Mouse (Mus musculus) urinary bladder, postnatal 14 days (tissue): ENCODE results near the gene Edrf1.
"Not testable (repeated sequence)": the region's sequence is repeated elsewhere in the genome, so short reads cannot be mapped to it uniquely, and the experiment has no call there.

ENCODE experiments used
- DNase-seq: peaks from one replicate; pipeline ENCODE4 v3.0.0; 2021; ENCODE audit warnings: low spot score

Gene Edrf1

DNA sequence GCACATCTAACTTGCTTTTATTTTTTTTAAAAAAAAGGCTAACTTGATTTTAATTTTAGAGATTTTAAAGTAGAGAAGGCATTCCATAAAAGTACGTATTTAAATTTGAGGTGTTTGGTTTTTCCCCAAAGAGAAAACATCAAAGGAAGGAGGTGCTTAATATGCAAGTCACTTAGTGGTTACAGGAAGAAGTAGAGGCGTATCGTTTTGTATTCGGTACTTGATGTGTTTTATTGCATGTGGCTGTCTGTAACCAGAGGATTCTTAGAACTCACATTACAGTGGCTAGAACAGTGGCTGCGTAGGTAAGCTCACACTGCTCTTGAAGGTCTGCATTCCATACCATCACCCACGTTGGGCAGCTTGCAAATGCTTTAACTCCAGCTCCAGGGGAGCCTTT, 8.4 kb downstream of the Edrf1 start:
- no peak for DNase-seq

DNA sequence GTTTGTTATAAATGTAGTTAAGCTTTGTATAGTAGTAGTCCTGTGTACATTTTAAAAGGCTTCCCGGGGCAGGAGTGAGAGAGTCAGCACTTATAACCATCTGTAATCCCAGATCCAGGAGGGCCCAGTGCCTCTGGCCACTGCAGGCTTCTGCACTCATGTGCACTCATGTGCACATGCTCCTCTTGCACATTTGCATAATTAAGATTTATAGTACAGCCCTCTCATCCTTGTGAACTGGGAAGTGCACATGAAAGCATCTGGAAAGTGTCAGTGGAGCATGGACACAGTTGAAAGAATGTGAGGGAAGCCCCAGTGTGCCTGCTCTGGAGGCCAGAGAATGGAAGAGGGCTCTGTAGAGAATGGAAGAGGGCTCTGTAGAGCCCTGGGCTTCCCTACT, 25.1 kb downstream of the Edrf1 start:
- DNase-seq: no peak

DNA sequence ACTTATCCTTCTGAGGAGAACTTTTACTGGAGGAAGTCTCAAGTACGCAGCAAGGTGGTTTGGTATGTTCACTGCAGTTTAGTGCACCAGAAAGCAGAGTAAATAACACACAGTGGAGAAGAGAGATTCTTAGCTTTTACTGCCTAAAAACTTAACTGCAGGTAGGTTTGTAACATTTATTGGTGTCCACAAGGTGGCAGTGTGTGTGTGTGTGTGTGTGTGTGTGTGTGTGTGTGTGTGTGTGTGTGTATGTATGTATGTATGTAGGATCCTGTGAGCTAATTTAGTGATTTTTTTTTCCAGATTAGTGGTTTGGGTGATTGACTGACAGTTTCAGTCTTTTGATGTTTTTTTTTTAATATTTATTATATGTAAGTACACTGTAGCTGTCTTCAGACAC, 31.7 kb downstream of the Edrf1 start:
- DNase-seq: no peak

DNA sequence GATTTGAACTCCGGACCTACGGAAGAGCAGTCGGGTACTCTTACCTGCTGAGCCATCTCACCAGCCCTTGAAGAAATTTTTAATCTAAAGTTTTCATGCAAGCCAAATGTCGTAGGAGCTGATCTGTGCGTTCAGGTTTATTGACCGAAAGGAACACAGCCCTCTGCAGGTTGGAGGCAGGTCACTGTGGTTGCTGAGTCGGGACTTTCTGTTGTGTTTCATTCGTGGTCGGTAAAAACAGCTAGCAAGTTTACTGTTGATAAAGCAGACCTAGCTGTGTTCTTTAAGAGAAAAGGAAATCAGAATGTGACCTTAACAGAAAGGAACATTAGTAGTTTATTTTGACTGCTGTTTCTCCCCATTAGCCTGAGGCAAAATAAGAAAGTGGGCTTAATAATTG, 32.6 kb downstream of the Edrf1 start:
- no peak for DNase-seq

DNA sequence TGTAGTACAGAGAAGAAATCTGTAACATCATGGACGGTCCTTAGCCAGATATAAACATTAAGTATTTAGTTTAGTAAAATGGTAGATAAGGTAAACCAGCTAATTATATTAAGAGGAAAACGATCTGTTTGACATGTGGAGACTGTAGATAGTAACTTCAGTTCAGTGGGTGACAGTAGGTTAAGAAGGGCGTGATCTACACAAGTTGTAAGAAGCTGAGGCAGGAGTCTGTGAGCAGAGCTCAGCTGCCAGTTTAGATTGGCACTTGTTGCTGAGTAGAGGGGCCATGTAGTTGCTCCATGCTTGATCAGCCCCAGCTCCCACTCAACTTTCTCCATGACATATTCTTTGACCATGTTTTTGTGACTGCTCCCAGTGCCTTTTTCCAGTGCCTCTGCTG, 33.5 kb downstream of the Edrf1 start:
- DNase-seq: no peak

DNA sequence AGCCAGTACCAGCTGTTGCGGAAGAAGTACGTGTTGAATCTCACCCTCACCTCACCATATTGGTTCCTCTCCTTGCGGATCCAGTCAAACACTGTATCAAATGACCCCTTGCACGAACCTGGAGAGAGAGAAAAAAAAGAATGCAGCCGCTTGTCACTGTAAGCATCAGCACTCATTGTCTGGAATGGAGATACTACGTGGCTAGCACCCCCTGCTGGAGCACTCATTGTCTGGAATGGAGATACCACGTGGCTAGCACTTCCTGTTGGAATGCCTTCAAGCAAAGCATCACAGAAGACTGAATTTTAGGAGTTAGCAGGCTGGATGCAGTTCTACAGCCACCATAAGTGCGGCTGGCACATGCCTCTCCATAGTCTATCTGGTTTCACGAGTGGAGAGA, 38.7 kb downstream of the Edrf1 start:
- no peak for DNase-seq

DNA sequence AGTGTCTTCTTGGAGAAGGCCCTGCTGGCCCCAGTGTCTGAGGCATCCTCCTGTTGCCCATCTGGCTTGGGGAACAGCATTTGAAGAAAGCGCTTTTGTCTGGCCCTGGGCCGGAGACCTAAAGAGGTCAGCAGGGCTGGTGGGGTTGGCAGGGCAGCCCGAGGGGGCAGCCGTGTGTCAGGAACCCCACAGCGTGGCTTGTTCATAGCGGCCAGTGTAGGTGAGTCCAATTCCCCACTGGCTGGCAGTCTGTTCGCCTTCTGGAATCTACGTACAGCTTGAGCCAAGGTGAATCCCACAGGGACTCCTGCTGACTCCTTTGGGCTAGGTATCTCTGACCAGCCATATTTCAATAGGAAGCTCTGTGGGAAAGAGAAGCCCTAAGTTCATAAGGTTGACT, 41.4 kb downstream of the Edrf1 start:
- DNase-seq: no peak

DNA sequence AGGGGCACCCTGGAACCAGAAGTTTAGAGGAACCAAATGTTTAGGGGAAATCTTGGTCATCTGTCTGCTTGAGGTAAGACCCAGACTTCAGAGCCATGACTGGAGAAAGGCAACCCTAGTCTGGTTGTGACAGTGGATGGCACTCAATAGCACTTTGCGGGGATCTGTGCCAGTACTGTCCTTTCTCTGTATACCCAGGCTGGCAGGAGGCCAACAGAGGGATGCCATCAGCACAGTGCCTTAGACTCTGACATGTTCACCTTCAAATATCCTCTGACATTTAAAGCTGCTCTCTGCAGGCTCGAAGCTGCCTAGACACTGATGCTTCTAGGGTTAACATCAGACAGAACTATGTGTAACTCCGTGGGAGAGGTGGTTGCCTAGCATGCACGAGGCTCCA, 42.1 kb downstream of the Edrf1 start:
- DNase-seq: no peak

DNA sequence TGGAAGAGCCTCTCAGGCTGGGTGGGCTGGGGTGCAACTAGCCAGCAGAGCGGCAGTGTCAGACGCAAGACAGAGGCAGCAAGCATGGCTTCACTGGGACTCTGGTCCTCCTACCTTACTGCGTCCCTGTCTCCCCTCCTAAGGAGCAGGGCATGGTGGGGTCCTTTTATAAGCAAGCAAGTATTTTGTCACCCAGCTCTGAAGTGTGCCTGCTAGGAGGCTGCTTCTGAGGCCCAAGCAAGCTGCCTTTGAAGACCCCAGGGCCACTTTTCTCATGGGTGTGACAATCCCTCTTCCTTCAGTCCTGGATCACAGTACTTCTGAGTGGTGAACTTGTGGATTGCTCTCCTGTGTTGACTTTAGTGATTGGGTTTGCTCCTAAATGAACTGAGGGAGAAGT, 42.6 kb downstream of the Edrf1 start, which contains the start of gene Mmp21:
Gene Mmp21, minus strand, starts transcription at position 101 of the 400 bp plus-strand sequence.
- no peak for DNase-seq

DNA sequence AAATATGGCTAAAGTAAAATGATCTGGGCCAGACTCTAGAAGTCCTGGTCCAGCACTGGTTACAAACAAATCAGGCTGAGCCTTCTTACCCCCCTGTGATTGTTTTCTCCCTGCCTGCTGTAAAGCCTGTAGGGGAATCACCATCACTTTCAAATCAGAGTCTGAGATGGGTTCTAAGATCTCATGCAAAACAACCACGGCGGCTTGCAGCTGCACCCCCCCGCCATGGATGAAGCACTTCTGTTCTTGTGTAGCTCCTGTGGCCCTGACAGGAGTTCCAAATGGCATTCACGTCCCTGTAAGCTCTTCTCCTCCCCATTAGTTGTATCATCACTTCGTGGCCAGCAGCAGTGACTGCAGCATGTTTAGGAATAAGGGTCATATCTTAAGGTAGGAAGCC, 46.3 kb downstream of the Edrf1 start:
- no peak for DNase-seq

DNA sequence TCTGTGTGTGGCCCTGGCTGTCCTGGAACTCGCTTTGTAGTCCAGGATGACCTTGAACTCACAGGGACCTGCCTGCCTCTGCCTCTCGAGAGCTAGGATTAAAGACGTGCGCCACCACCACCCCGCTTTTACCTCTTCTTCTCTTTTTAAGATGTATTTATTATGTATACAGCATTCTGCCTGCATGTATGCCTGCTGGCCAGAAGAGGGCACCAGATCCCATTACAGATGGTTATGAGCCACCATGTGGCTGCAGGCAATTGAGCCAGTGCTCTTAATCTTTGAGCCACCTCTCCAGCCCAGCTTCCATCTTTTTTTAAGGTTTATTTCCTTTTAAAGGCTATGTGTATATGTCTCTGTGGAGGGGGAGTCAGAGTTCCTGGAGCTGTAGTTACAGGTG, 46.8 kb downstream of the Edrf1 start:
- DNase-seq: no peak

DNA sequence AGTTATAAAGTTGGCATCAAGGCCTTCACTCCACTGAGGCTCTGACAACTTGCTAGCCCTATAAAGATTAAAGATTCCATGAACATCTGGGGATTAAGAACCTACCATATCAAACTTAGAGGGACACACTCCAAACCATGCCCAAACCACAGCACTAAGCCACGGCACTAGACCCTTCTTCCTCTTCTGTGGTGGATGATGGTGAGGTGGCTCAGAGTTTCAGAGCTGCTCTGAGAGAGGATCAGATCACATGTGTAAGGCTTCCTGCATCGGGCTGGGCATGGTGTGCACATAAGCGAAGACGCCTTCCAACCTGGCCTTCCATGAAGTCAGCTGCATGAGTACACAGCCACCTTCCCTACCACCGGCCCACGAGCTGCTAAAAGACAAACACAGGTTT, 47.4 kb downstream of the Edrf1 start:
- DNase-seq: no peak

DNA sequence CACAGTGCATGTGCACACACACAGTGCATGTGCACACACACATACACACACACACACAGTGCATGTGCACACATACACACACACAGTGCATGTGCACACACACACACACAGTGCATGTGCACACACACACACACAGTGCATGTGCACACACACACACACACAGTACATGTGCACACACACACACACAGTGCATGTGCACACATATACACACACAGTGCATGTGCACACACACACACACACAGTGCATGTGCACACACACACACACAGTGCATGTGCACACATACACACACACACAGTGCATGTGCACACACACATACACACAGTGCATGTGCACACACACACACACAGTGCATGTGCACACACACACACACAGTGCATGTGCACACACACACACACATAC, 48.3 kb downstream of the Edrf1 start:
- not testable (repeated sequence) for DNase-seq

DNA sequence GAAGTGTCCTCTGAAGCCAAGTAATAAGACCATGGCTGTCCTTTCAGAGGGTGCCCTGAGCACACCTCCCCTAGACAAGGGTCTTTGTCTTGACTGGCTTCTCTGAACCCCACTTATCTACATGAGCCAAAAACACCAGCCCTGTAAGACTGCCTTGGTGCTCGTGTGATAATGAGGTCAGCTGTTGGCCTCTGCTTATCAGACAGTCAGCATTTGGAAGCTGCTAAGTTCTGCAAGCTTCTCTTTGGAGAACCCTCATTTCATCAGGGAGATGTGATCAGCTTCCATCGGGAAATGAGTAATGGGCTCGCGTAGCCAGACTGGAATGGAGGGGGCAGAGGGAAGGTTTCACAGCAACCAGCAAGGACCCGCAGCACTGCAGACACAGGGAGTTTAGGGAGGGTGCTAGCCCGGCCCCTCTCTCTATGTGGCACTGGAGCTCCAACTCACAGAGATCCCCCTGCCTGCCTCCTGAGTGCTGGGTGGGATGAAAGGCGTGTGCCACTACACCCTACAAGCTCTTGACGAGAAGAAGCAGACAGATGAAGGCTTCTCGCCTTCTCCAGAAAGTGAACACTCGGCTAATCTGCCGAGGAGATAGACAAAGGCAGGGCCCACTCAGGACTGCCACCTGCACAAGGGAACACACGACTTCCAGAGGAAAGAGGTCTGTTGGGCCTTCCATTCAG, 60.8 kb downstream of the Edrf1 start:
- DNase-seq: no peak

DNA sequence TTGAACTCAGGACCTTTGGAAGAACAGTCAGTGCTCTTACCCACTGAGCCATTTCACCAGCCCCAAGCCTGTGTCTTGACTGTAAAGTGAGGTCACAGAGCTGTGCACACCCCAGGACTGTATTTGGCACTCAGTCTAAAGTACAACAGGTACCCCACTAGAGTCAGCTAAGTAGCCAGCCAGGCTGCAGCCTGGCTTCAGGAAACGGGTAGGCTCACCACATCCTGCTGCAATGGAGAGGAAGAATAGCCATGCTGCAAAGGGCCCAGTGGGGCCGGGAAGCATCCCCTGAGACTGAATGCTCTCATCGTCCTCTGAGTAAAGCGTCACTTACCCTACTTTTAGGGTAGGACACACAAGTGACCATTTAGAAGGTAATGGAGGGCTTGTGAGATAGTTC, 62.5 kb downstream of the Edrf1 start:
- DNase-seq: no peak

DNA sequence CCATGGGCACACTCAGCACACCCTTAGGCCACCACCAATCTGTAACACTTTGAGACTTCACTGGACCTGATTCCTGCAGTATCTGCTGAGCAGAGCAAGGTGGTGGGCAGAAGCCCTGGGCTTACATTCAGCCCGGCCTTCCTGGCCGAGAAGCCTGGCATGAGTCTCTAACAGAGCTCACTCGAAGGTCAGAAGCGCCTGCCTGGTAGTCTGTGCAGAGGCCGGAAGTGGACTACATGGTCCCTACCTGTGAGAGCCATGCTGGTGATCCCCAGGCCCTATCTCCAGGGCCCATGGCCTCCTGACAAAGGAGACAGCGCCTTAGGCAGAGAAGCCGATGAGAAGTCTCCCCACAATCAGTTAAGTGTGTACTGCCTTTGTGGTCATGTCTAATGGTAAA, 64.0 kb downstream of the Edrf1 start:
- no peak for DNase-seq

DNA sequence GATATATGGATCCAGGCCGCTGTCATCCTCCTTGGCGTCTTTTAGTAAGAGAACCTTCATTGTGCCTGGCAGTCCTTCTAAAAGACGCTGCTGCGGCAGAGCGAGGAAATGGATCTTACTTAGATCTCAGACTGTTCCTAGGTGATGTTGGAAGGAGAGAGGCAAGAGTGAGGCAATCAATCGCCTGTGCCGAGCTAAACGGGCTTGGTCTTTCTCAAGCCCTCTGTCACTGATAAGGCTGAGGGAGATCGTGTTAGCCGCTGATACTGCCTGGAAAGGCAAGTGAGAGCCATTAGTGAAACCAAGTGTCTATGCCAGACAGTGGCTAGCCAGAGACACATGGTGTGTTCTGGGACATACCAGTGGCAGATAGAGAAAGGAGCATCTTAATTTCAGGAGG, 65.0 kb downstream of the Edrf1 start:
- DNase-seq: no peak

DNA sequence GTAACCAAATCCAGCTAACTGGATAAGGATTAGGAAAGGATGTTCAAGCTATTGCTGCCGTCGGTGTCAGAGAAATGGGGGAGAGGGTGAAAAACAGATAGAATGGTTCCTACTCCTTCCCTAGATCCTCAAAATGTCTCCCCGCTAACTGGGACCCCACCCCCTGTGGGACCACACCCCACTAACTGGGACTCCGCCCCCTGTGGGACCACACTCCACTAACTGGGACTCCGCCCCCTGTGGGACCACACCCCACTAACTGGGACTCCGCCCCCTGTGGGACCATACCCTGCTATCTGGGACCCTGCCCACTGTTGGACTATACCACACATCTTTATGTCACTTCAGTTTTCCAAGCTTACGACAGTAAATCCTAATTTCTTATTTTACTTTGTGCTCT, 66.6 kb downstream of the Edrf1 start:
- no peak for DNase-seq

DNA sequence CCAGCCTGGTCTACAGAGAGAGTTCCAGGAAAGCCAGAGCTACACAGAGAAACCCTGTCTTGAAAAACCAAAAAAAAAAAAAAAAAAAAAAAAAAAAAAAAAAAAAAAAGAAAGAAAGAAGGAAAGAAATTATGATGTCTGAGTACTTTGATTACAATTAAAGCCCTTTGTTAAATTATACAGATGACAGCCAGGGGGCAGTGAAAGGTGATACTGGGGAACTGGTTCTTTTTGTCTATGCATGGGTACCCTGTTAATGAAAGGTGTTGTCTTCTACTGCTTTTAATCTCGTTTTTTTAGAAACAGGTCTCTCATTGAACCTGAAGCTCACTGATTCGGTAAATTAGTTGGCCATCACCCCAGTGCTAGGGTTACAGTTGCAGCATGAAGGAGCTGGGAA, 70.0 kb downstream of the Edrf1 start:
- DNase-seq: no peak

DNA sequence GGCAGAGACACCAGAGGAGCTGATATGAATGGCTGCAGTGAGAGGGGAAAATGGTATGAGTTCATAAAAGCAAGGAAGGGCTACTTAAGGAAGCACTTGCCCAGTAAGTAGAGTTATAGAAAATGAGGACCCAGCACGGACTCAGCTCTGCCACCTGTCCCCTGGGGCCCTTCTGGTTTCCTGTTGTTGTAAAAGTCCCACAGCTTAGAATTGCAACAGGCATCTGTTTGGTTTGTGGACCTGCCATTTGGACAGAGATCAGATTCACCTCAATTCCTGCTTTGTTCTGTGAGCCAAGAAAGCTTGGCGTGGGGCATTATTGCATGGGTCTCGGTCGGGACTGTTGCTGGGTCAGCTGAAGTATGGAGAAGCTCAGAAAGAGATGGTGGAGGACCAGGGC, 78.0 kb downstream of the Edrf1 start:
- no peak for DNase-seq

DNA sequence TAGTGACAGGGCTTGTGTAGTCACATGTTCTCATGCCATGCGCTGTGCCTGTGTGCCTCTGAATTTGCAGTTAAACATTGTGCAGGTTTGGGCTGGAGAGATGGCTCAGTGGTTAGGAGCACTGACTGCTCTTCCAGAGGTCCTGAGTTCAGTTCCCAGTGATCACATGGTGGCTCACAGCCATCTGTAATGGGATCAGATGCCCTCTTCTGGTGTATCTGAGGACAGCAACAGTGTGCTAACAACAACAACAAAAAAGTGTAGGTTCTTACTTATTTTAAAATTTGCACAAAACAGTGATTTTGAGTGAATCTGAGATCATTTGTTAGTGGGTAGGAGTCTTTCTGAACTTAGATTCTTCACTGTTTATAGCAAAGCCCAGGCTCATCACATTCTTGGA, 81.2 kb downstream of the Edrf1 start:
- DNase-seq: no peak

DNA sequence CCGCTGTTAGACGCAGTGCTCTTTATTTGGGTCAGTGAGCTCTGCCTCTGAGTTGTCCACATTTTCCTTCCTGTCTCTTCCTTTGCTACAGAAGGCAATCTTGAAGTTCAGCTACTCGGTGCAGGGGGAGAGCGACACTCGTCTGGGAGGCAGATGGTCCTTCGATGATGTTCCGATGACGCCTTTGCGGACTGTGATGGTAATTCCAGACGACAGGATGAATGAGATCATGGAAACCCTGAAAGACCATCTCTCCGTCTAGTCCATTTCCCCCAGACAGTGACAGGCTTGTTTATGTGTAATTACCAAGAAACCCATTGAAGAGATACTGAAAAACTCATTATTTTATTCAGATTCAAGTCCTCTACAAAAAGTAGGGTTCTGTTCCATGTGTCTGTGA, 83.3 kb downstream of the Edrf1 start:
- DNase-seq: no peak
